Mouse (Mus musculus) bone marrow, adult 2 months (tissue): ENCODE results near the gene Pkn3.

Experiments used
- CTCF ChIP-seq: fragments of 200-500 bp; IDR thresholded peaks from 2 replicates; pipeline ENCODE4 v1.5.1; 2011; ENCODE audit warnings: low read length, control low read depth; ENCODE audit not compliant: control insufficient read depth, insufficient read depth
- POLR2A ChIP-seq: fragments of 200-500 bp; IDR thresholded peaks from 2 replicates; pipeline ENCODE4 v1.6.1; 2011; ENCODE audit warnings: low read depth, mild to moderate bottlenecking, control low read depth, low read length, borderline replicate concordance; ENCODE audit not compliant: control insufficient read depth

- TF ChIP-seq CTCF (no peak), POLR2A (no peak)
Measured at GRCm38 (mm10) chr2:30119641-30120051, 42.2 kb downstream of the Pkn3 start.
